Mouse (Mus musculus): ENCODE data around the gene Ifrd1.
A peak's percentile ranks its signal among the peaks of the same experiment; 100 is the strongest.
"Not testable (repeated sequence)": the region's sequence is repeated elsewhere in the genome, so short reads cannot be mapped to it uniquely, and the experiment has no call there.

The Ifrd1 gene

GRCm38 (mm10) chr12:40248454-40249180 is at the start of gene Ifrd1:
Gene Ifrd1, minus strand, starts transcription at chr12:40248504.
- no peak for DNase-seq (ENCODE audit: low spot score in 2 of 2)

DNA sequence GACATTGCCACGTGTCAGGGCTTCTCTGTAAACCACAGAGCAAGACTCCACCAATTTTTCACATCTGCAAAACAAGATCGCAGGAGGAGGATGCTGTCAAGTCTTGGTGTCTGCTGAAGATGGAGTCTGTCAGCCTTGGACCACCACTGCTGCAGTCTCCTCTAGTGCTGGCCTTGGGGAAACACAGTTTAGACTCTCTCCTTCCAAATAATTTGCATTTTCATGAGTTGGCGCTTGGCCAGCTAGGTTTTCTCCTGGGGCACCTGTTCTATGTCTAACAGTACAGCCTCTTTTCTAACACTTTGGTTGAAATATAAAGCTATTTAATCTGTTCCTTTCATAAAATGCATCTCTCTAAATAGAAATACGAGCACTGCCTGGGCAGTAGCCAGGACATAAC is 38.2 kb upstream of the Ifrd1 start:
- no peak for DNase-seq (ENCODE audit: low spot score in 2 of 2)

DNA sequence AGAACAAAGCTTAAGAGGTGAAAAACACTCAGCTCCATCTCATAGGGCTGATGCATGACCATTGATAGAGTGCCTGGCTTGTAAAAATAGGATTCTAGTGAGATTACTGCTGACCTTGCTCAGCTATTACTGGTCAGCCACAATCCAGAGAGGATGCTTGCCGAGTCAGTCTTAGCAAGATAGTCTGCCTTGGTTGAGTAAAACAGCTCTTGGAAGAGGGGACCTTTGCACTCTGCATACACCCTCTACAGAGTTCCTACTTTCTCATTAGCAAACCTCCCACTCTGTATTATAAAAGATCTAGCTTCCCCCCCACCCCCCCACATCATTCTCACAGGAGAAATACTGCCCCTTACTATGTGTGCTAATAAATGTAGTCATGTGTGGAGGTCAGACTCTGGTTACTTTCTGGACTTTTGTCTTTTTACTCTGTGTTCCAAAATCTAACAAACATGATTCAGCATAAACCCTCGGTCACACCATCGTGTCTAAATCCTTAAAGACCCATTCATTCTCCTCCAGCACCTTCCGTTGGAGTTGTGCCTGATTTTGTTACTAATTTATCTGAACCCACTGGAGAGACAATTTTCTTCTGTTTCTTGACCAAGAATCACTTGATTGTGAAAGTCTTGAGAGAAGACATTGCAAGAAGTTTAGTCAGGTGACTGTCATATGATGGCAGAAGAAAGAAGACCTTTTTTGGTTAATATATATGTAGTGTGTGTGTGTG is 32.5 kb upstream of the Ifrd1 start:
- no peak for DNase-seq (ENCODE audit: low spot score in 2 of 2)

DNA sequence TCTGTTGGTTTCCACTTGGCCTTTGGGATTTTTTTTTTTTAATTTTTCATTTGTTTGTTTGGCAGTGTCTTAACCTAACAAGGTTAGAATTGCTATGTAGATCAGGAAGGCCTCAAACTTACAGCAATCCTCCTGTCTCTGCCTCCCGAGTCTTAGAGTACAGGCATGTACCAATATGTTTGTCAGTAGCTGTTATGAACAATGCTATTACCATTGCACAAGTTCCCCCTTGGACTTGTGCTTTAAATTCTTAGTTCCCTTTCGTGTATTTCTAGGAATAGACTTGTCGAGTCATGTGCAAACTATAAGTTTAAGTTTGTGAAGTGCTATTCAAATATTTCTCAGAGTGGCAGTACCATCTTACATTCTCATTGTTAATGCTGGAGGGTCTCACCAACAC is 29.3 kb upstream of the Ifrd1 start:
- no peak for DNase-seq (ENCODE audit: low spot score in 2 of 2)

- no peak for DNase-seq (ENCODE audit: low spot score in 2 of 2)
Measured at GRCm38 (mm10) chr12:40274931-40275330, 26.6 kb upstream of the Ifrd1 start.

GRCm38 (mm10) chr12:40273339-40273738 is 25.0 kb upstream of the Ifrd1 start:
- no peak for DNase-seq (ENCODE audit: low spot score in 2 of 2)

DNA sequence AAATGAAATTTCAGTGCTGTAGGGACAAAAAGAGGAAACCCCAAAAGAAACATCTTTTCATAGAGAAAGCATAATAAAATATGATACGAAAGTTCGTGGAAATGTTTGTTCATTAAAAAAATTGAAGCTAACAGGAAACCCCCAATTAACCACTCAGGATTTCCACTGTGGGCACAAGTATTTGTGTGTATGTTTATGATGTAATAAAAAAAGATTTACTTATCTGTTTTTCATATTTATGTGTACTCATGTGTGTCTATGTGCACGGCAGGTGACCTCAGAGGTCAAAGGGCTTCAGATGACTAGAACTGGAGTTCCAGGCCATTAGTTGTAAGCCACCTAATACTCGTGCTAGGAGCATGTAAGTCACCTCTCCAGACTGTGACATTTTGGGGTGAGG is 24.4 kb upstream of the Ifrd1 start:
- DNase-seq (ENCODE audit: low spot score in 2 of 2): no peak

- no peak for DNase-seq (ENCODE audit: low spot score in 2 of 2)
Measured at GRCm38 (mm10) chr12:40268313-40268712, 20.0 kb upstream of the Ifrd1 start.

- DNase-seq (ENCODE audit: low spot score in 2 of 2): no peak
Measured at GRCm38 (mm10) chr12:40263712-40264111, 15.4 kb upstream of the Ifrd1 start.

- no peak for DNase-seq (ENCODE audit: low spot score in 2 of 2)
Measured at GRCm38 (mm10) chr12:40263006-40263405, 14.7 kb upstream of the Ifrd1 start.

- DNase-seq (ENCODE audit: low spot score in 2 of 2): no peak
Measured at GRCm38 (mm10) chr12:40258462-40259000, 10.2 kb upstream of the Ifrd1 start.

GRCm38 (mm10) chr12:40257226-40257625 is 8.9 kb upstream of the Ifrd1 start:
- DNase-seq (ENCODE audit: low spot score in 2 of 2): peak; percentile 83

GRCm38 (mm10) chr12:40256543-40256942 is 8.2 kb upstream of the Ifrd1 start:
- no peak for DNase-seq (ENCODE audit: low spot score in 2 of 2)

DNA sequence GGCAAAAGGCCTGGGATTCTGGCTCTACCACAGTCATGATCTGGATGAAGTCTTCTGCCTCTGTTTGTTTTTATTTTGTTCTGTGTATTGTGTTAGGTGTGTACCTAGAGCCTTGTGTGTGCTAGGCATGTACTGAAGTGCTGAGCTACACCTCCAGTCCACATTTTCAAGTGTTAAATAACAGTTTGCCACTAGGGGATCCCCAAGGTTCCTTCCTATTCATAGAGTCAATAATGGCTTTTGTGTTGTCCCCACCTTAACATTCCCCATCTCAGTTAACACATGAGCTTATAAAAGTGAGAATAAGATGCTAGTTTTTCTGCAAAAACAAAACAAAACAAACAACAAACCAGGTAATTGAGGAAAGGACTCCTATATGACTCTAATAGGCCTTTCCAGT is 7.7 kb upstream of the Ifrd1 start:
- no peak for DNase-seq (ENCODE audit: low spot score in 2 of 2)

GRCm38 (mm10) chr12:40255310-40255709 is 7.0 kb upstream of the Ifrd1 start:
- not testable (repeated sequence) for DNase-seq (ENCODE audit: low spot score in 2 of 2)

- DNase-seq (ENCODE audit: low spot score in 2 of 2): no peak
Measured at GRCm38 (mm10) chr12:40254729-40255128, 6.4 kb upstream of the Ifrd1 start.

DNA sequence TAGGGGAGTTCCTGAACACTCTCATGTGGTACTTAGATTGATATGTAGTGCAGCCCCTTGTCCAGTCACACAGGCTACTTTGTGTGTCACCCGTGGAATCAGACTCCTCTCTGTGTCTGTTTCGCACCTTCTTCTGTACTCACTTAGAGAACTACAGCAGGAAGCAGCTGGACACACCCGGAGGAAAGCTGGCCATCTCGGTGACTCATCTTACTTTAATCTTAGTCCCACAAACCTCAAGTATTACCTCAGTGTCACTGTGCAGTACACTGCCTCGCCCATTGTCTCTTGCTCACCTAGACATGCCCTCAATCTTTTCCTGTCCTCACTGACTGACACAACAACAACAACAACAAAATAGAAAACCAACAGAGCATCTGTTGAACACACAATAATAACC is 4.9 kb upstream of the Ifrd1 start:
- DNase-seq (ENCODE audit: low spot score in 2 of 2): no peak

GRCm38 (mm10) chr12:40250256-40250655 is 2.0 kb upstream of the Ifrd1 start:
- DNase-seq (ENCODE audit: low spot score in 2 of 2): no peak

DNA sequence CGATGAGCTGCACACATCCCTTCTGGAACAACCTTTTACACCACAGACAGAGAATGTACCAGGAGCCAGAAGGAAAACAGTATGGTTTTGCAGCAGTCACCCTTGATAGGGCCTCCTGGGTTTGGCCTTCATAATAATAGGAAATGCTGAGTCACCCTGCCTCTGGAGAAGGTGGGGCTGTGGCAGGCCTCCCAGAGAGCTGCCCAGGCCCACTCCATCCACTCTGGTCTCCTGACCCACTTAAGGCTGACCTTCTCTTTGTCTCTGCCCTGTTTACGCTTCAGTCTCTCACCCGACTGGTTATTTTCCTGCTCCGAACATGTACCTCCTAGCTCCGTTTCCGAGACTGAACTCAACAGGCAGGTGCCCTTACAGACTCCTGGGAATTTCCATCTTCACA is 328 bp downstream of the Ifrd1 start:
- no peak for DNase-seq (ENCODE audit: low spot score in 2 of 2)

DNA sequence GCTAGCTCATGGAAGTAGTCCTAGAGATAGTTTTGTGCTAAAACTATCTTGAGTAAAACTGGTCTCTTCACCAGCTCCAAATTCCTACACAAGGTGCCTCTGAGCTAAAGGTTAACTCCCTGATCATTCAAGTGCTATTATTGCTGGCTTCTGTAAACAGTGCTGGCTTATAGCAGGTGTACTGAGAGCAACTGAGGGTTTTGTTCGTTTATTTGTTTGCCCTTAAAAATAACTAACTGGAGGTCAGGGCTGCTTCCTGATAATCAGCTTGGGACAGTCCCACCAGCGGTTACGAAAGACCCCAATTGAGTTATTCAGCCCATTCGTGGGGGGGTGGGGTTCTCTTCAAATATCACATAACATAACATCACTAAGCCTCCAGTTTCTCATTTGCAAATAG is 920 bp downstream of the Ifrd1 start:
- no peak for DNase-seq (ENCODE audit: low spot score in 2 of 2)

DNA sequence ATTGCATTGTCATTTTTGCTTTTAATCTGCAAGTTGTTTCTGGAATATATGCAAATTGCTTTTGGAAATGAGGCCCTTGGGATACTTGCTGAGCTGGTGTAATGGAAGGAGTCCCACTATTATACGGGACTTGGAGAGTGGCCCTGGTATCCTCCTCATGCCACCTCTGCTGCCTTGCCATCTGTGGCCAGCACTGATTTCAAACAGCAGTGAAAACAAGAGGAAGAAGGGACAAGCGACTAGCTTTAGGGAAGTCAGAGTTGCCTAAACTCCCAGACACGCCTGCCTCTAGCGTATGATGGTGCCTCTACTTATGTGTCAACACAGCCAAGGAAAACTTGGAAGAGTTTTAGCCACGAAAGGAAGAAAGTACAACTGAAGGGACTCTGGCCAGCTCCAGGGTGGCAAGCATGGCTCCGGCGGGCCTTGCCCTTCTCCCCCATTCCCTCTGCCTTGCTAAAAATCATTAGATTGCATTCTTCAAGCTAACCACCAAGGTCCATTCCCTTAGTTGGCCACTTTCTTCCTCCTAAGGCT is 2.8 kb downstream of the Ifrd1 start:
- no peak for DNase-seq (ENCODE audit: low spot score in 2 of 2)

GRCm38 (mm10) chr12:40244926-40245325 is 3.4 kb downstream of the Ifrd1 start:
- DNase-seq (ENCODE audit: low spot score in 2 of 2): no peak

- no peak for DNase-seq (ENCODE audit: low spot score in 2 of 2)
Measured at GRCm38 (mm10) chr12:40243821-40244221, 4.5 kb downstream of the Ifrd1 start.

Measured in frontal cortex, postnatal 25 days (tissue).